Mouse (Mus musculus): ENCODE measurements around the gene Gramd1b.
A peak's percentile ranks its signal among the peaks of the same experiment; 100 is the strongest.

The Gramd1b gene

DNA sequence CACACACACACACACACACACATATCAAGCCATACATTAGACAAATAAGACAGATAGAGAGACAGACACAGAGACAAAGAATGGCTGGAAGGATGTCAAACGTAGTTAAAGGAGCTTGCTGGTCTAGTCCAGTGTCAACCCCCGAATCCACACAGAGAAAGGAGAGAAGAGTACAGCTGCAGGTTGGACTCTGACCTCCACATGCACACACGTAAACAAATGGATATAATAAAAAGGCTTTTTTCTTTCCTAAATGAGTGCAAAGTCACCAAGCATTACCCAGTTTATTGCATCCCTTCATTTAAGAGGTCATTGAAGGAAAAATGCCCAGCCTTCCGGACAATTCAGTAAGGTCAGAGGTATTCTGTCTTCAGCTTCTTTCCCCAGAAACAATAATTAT is 161.0 kb downstream of the Gramd1b start:
- DNase-seq (ENCODE audit: low spot score in 2 of 2): no peak

DNA sequence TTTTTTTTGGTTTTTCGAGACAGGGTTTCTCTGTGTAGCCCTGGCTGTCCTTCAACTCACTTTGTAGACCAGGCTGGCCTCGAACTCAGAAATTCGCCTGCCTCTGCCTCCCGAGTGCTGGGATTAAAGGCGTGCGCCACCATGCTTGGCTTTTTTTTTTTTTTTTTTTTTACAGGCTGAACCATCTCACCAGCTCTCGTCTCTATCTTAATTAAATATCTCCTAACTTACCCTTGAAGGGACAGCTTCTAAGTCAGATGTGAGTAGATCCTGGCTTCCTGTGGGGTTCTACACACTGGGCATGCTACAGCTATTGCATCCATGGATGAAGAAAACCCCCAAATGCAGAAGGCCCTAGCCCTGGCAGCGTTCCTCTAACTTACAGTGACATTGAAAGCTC is 164.4 kb downstream of the Gramd1b start:
- DNase-seq (ENCODE audit: low spot score in 2 of 2): no peak

DNA sequence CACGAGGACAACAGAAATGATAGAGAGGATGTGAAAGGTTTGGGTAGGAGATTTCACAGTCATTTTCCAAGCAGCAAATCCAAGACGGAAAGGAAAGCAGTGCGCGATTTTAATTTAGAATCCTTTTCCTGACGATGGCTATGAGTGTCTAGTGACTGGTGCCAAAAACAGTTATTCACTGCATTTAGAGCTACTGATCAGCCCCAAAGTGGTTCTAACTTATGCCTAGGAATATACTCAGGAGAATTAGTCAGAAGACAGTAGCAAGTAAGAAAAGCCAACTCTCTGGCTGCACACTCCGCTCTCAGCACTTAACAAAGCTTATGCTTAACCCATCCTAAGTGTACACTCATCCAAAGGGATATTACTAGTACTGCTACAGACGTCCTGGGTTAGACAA is 166.9 kb downstream of the Gramd1b start:
- peak in 1 of 2 experiments; percentile 58 for DNase-seq (ENCODE audit: low spot score in 2 of 2)

DNA sequence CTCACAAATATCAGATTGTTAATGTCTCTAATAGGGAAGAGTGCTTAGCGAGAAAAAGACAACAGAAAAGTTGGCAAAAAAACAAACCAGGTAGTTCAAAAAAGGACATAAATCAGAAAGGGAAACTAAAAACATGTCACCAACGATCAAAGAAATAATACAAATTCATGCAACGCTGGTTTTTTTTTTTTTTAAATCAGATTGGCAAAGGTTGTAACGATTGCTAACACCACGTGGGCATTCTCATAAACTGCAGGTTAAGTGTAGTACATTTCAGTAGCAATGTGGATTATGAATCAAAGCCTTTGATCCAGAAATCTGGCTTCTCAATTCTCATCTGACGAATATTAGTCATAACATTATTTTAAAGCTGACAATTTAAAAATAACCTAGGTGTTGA is 169.2 kb downstream of the Gramd1b start:
- no peak for DNase-seq (ENCODE audit: low spot score in 2 of 2)

DNA sequence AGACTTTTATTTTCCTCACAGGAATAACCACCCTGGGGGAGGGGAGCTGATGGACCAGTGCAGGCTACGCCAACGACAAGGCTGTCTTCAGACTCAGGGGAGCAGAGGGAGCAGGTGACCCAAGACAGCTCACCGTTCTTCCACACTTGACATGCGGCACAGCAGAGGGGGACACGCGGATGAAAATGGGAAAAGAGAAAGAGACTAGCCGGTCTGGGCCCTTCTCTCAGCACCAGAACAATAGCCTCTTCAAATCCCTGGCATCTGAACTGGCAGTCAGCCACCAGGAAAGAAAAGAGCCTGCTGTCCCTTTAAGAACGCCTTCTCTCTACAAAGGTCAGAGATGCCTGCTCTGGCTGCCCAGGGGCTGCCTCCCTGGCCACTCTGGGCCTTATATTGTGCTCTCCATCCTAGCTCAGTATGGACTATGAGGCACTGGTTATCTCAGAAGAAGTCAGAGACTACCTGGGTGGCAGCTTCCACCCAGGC is 172.7 kb downstream of the Gramd1b start:
- DNase-seq (ENCODE audit: low spot score in 2 of 2): no peak

DNA sequence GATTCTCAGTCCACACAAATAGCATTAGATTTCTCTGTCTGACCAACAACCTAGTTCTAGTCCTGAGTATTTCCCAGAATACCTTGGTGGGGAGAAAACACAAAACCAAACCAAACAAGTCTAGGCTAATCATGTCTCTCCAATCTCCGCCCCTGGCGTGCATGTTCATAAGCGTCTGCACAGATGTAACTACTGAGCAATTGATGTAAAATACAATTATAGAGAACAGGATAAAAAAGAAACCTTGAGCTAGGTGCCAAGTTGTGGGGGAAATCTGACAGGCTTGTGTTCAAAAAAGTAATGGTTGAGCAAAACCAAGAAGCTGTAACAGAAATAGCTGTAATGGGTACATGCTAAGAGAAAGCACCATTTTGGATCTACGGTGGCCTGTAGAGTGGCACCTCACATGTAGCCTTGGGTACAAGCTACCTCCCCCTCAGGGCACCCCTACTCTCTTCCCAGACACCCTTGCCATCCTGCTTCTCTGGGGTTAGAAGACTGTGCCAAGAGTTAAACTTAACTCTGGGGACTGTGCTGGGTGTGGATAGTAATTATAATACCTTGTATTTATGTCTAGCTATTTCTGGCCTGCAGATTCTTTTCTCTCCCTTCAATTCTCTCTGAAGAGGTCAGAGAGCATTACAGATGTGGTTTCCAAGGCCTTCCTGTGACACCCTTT is 174.3 kb downstream of the Gramd1b start:
- peak in 1 of 2 experiments; percentile 43 for DNase-seq (ENCODE audit: low spot score in 2 of 2)

DNA sequence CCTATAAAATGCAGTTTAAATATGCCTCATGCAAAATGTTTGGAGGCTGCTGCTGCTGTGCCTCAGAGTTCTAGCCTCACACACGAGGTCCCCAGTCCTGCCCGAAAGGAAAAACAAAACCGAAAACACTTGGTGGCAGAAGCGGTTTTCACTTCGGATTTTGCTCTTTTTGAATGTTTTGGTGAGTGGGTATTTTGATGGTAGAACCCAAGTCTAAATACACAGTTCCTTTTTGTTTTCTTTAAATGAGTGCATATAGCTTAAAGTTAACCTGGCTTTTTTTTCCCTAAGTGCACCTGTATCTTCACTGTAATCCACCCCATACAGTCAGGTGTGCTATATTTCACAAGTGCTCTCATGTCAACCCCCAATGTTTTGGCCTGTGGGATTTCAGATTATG is 174.8 kb downstream of the Gramd1b start:
- no peak for DNase-seq (ENCODE audit: low spot score in 2 of 2)

DNA sequence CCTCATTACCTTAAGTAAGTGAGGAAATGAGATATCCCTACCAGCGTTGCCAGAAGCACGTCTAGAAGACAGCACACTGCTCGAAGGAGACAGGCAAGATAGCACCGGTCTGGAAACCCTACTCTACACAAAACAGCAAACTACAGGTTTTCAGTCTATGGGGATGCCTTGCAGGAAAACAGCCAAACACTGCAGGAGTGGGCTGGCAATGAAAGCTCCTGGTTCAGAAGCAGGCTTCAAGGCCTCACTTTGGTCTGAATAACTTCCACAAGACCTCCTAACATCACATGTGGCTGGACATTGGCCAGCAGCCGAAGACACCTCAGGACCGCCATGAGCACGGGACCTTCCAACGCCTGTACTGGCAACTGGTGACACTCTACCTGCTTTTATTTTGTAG is 175.8 kb downstream of the Gramd1b start:
- DNase-seq (ENCODE audit: low spot score in 2 of 2): no peak

DNA sequence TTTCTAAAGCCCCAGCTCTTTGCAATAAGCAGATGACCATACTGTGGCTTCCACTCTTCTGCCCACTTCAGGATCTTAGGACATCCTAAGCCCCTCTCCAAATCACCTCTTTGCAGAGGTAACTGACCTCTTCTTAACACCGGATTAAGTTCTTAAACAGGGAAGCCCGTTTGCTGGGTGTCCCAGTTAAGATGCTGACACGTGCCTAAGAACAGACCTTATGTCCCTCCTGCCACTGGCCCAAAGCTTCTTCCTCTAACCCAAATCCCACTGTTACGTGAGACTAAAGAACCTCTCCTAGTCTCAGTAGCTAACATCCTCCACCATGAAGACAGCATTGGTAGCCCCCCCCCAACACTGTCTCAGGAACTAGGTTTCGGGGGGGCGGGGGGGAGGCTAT is 177.6 kb downstream of the Gramd1b start:
- DNase-seq (ENCODE audit: low spot score in 2 of 2): no peak

DNA sequence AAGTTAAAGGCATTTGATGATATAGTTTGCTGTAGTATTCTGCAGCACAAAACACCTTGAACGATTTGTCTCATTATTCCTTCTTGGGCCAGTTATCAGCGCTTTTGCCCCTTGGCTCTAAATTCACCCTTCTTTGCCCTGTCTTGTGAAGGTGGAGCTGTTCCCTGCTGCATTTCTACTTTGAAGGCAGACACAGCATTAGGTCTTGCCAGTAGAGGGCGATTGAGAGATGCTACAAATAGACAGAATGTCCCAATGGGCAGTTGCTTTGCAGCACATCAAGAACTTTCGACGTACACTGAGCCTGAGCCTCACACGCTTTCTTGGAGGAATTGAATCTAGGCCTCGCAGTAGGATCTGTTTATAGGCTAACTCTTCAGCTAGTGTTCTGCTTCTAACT is 180.5 kb downstream of the Gramd1b start:
- DNase-seq (ENCODE audit: low spot score in 2 of 2): peak in 1 of 2 experiments; percentile 84

DNA sequence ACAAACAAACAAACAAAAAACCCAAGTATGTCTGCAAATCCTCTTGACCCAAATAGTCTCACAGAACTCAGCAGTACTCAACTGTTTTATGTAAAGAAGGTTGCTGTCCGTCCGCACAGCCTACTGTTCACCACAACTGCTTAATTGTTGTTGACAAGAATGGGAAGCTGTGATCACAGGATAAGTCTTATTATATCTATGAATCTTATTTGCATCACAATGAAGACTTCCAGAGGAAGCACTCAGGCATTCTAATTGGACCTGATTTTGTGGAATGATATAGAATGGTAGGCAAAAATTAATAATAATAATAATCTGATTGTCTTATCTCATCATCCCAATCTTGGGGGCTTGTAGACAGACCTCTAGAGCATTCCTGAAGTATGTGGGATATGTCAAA is 181.1 kb downstream of the Gramd1b start:
- no peak for DNase-seq (ENCODE audit: low spot score in 2 of 2)

DNA sequence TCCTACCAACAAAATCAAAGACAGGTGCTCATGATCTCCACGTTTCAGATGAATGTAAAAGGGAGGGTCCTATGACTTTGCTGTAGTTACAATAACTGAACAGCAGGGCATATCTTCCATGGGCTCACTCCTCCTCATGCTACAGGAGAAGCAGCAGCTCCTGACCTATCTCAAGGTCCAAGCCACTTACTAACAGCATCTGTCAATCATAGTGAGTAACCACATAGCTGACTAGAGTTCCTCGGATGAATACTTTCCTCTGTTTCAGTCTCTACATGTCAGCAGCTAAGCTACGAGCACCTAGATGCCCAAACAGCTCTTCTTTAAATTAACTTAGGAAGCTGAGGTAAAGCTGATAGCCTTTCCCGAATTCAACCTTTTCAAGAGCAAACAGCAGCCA is 181.6 kb downstream of the Gramd1b start:
- DNase-seq (ENCODE audit: low spot score in 2 of 2): no peak

DNA sequence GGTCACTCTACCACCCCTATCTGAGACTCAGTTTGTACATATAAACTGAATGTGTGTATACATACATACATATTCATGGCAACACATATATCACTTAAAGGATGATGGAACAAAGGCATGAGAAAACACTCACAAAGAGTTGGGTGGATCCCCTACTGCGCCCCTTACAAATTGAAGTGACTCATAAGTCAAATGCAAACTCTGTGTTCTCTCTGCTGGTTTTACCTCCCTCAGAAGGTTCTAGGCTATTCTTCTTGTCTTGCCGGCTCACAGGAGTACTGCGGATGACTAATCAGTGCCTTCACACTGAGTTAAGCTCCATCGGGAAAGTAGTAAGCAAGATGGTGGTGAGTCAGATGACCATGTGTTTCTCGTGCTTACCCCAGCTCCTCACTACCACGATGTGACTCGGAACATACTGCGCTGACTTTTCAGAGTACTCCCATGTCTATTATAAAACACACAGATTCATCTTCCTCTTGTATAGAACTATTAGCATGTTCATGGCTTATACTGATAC is 182.4 kb downstream of the Gramd1b start:
- no peak for DNase-seq (ENCODE audit: low spot score in 2 of 2)

DNA sequence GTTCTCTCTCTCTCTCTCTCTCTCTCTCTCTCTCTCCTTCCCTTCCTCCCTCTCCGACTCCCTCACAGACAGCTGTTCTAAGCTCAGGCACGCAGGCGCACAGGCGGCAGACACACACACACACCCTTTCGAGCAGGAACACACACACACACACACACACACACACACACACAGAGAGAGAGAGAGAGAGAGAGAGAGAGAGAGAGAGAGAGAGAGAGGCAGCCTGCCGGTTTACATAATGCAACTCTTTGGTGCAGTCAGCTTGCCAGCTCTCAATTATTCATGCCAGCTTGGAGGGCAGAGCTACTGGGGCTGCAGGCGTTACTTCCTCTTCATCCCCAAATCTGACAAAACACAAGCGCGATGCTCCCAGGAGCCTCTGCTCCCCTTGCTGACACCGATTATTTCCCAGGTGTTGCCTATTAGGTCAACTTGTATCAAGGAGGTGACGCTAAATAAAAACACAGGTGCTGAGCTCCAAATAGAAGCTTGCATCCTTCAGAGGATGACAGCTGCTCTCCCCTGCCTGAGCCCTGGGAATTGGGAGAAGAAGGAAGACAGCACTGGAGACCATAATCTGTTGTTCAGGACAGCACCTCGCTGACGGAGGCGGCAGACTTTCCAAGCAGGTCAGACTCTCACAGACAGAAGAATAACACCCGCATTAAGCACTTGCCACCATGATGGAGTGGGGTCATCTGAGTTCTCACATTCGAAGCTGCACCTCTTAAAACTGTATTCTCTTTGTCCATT is 184.8 kb downstream of the Gramd1b start:
- DNase-seq (ENCODE audit: low spot score in 2 of 2): peak; percentile 67 to 81

DNA sequence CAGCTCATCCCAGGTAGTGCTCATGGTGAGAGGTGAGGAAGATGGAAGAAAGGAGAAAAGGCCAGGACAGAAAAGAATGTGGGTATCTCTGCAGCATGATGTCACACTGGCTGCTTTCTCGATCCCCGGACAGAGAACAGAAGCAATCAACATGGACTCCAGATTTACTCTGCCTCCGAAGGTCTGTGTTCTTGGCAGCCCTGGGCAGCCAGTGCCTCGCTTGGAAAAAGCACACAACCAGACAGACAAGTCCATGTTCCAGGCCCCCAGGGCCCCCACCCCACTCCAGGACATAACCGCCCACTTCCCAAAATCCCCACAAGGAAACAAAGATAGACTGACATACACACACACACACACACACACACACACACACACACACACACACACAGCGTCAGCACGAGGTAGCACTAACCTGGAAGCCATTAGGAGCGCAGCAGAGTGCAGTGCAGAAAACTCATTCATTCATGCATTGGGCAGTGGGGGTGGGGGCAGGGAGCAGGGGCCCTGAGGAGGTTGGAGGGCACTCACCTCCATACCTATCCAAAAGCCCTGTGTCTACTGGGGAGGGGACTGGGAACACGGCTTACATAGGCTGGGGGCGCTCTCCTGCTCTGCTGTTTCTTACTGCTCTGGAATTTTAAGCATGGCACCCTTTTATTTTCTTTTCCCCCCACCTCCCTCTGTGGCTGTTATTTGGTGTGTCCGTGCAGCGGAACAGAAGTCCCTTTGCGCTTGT is 185.5 kb downstream of the Gramd1b start:
- DNase-seq (ENCODE audit: low spot score in 2 of 2): peak in 1 of 2 experiments; percentile 62

DNA sequence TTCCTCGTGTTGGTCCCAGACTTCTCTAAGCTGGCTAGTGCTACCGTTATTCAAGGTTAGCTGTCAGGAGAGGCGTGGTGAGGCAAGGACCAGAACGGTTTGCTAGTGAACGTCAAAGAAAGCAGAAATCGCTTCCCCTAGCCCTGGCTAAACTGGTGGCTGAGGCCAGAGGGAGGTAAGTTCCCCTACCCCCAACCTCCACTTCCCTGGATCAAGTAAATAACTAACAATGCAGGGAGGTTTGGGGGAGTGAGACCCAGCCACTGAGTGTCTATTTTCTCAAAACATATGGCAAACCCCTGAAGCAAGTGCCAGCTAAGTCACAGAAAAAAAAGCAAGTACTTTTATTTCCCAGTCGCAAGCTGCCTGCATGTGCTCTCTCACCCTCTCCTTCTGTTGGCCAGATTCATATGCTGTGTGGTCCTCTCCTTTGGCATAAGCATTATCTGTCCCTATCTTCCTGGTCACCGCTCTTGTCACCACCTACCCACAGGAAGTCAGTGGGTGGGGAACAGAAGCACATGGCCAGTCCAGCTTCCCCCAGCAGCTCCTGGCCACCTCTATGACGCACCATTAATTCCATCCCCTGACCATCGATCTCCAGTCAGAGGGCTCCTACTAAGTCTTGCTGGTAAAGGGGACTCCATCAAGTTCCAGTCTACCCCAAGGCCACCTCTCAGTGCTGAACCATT is 186.2 kb downstream of the Gramd1b start:
- peak in 1 of 2 experiments; percentile 51 for DNase-seq (ENCODE audit: low spot score in 2 of 2)

DNA sequence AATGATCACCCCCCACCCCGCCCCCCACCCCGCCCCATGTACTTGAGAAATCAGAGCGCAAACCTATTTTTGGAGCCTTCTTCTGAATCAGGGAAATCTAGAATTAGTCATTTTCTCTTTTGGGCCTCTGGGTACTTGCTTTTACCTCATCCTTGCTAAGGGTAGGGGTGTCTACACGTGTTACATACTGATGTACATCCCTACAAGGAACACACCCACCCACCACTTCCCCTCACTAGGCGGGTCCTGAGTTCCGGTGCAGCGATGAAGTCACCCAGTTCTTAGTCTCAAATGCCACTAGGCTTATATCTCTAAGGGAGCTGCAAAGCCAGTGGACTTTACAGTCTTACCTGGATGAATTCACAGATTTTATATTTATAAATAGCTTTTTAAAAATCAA is 187.4 kb downstream of the Gramd1b start:
- peak in 1 of 2 experiments; percentile 73 for DNase-seq (ENCODE audit: low spot score in 2 of 2)

DNA sequence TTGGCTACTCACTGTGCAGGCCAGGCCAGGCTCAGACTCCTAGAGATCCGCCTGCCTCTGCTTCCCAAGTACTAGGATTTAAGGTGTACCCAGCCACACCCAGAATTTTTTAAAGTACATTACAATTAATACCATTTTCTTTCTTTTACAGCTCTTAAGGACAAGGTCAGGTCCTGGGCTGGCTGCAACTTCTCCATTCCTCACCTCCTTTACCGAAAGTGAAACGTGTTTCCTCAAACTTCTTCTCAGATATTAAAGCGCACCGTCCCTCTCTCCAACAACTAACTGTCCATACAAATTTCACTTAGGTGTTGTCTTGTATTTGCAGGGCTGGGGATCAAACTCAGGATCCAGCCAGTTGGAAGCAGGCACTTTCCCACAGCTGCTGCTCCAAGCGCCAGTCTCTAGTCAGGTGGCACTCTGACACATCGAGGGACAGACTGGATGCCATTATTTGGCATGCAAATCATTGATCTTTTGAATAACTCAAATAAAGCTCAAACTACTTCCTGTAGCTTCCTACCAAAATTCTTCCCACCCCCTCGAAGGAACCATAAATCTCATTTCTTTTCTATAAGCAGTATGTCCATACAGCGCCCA is 188.0 kb downstream of the Gramd1b start:
- no peak for DNase-seq (ENCODE audit: low spot score in 2 of 2)

DNA sequence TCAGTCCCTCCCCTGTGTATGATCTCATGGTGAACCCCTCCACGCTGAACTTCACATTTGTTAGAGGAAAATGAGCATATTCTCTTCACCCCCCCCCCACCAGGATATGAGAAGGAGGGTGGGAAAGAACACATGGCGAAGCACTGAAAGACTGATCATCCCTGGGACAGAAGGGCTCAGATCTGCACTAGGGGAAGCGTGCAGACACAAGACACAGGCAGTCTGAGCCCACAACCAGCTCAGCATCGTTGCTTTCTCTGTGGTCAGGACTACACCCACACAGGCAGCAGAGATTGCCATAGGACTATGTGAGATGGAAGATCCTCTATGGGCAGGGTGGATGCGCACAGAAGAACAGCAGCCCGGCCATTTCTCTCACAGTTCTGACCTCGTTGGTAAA is 189.1 kb downstream of the Gramd1b start:
- no peak for DNase-seq (ENCODE audit: low spot score in 2 of 2)

DNA sequence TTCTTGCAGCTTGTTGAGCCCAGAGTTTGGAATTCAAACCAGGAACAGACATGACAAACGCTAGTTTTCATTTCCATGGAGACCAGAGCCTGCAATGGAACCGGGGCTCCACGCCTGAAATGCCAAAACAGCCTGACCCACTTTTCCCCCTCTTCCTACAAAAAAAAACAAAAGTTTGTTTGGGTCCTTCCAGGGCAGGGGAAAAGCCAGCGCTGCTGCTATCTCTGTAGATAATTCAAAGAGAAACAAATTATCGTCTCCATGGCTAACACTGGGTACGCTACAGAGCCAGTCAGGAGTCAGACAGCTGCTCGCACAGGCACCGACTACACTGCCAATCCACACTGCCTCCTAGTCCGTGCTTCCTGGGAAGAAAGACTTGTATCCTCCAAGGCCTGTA is 191.6 kb downstream of the Gramd1b start:
- DNase-seq (ENCODE audit: low spot score in 2 of 2): no peak

DNA sequence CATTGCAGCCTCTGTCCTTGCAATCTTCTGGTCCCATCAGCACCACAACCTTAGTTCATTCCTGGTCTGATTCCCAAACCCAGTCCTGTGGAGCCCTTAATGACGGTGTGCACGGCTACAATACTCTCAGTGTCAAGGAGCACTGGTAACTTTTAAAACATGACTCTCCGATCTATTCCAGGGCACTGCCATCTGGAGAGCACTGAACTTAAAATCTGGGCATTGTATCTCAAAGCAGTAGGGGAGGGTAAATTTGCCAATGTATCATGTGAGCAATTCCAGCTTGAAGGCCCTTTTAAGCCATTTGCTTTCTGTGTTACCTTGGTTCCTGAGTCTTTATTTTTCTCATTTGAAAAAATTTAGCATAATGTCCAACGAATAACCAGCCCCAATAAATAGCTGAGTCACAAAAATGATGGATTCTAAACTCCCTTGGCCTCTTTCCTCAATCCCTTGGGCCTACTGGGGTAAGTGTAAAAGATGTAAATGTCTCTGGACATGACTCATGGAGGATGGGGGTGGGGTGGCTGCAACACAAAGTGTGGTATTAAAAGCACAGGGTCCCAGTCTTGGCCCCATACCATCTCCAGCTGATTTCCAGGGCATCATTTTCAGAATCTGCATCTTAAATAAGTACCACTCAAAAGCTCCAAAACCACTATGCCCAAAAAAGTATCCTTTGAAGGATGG is 193.9 kb downstream of the Gramd1b start:
- DNase-seq (ENCODE audit: low spot score in 2 of 2): no peak
